Mouse (Mus musculus) adrenal gland, postnatal 4 days (tissue): ENCODE measurements around the gene Dmrtc2. TPM values are rescaled to one million over a fixed set of nuclear protein-coding genes. Genes with fewer than 3 reads are reported as not detected.
A peak's percentile ranks its signal among the peaks of the same experiment; 100 is the strongest.
"Not testable (repeated sequence)": the region's sequence is repeated elsewhere in the genome, so short reads cannot be mapped to it uniquely, and the experiment has no call there.

Experiments used
- DNase-seq, 2 experiments: peaks; one replicate each; pipeline ENCODE4 v3.0.0; 2021 to 2022; ENCODE audit warnings: low spot score in 2 of 2, mixed read lengths in 2 of 2
- total RNA-seq, 2 experiments: library from RNA; stranded (reverse); gene quantifications; 2 replicates each; pipeline ENCODE4 v1.2.3; 2021

Dmrtc2 gene
- total RNA-seq, 2 experiments from 2014 or later: 0.17 TPM; not detected in 1

DNA sequence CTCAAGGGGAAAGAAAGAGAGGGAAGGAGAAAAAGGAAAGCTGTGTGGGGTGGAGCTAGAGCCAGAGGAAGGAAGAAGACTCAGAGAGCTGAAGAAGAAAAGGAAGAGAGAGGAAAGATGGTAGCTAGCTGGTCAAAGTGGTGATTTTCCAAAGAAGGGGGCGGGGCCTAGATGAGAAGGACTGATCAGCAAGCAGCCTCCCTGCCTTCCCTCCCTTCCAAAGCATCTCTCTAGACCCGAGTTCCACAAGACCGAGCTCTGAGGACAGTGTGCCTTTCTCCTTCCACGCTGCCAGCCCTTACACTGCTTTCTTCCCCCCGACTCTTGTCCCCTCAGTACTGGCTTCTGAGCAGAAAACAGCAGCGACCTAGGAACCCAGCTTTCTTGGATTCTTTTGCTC is 5.7 kb upstream of the Dmrtc2 start:
- DNase-seq: no peak

- DNase-seq: no peak
Measured at GRCm38 (mm10) chr7:24869080-24869479, 777 bp upstream of the Dmrtc2 start.

GRCm38 (mm10) chr7:24877588-24877987 is 7.7 kb downstream of the Dmrtc2 start:
- no peak for DNase-seq

GRCm38 (mm10) chr7:24879620-24880019 is 9.8 kb downstream of the Dmrtc2 start:
- no peak for DNase-seq

GRCm38 (mm10) chr7:24882416-24883199 is 12.8 kb downstream of the Dmrtc2 start:
- no peak for DNase-seq

- peak; percentile 95 to 96 for DNase-seq
Measured at GRCm38 (mm10) chr7:24883896-24884692, 14.2 kb downstream of the Dmrtc2 start, which contains the start of gene Rps19. TSS of gene Rps19 (plus strand) at chr7:24884371.

- no peak for DNase-seq
Measured at GRCm38 (mm10) chr7:24884693-24885291, 14.9 kb downstream of the Dmrtc2 start.

GRCm38 (mm10) chr7:24885468-24886307 is 15.8 kb downstream of the Dmrtc2 start:
- DNase-seq: no peak

GRCm38 (mm10) chr7:24886308-24886633 is 16.4 kb downstream of the Dmrtc2 start:
- DNase-seq: no peak

GRCm38 (mm10) chr7:24887096-24887495 is 17.2 kb downstream of the Dmrtc2 start:
- DNase-seq: no peak

GRCm38 (mm10) chr7:24889431-24890220 is 19.8 kb downstream of the Dmrtc2 start:
- DNase-seq: no peak

- DNase-seq: peak in 1 of 2 experiments; percentile 53
Measured at GRCm38 (mm10) chr7:24890281-24891216, 20.7 kb downstream of the Dmrtc2 start.

DNA sequence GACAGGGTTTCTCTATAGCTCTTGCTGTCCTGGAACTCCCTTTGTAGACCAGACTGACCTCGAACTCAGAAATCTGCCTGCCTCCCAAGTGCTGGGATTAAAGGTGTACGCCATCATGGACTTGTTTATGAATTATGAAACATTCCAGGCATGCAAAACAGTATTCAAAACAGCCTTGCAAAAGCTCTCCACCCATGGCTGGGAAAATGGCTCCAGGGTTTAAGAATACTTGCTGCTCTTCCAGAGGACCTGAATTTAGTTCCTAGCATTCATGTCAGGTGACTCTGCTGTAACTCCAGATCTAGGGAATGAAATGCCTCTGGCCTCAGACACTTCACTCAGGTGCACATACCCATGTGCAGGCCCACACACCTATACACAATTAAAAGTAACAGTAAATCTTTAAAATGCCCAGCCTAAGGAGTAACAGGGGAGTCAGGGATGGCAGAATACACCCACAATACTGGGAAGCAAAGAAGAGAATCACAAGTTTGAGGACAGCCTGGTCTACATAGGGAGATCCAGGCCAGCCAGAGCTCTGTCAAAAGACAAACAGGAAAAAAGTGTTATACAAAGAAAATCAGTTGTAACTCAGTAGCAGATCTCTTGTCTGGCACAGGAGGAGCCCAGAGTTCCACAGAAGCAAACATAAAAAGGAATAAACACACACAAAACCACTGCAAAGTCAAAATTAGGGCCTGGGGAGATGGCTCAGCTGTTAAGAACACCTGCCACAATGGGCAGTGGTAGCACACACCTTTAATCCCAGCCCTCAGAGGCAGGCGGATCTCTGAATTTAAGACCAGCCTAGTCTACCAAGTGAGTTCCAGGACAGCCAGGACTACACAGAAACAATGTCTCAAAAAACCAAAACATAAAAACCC is 21.6 kb downstream of the Dmrtc2 start:
- no peak for DNase-seq

DNA sequence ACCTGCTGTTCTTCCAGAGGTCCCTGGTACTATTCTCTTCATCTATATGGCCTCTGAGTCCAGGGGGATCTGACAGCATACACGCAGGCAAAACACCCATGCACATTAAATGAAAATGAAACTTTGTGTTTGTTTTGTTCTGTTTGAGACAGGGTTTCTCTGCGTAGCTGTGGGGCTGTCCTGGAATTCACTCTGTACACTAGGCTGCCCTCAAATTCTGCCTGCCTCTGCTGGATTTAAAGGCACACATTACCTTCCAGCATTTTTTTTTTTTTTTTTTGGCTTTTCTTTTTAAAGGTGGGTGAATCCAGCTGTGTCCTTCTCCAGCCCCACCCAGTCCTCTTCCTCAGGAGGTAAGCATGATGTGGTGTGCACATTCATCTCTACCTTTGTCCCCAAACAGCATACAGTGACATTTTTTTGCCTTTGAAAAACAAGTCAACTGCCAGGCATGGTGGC is 22.3 kb downstream of the Dmrtc2 start:
- no peak for DNase-seq

DNA sequence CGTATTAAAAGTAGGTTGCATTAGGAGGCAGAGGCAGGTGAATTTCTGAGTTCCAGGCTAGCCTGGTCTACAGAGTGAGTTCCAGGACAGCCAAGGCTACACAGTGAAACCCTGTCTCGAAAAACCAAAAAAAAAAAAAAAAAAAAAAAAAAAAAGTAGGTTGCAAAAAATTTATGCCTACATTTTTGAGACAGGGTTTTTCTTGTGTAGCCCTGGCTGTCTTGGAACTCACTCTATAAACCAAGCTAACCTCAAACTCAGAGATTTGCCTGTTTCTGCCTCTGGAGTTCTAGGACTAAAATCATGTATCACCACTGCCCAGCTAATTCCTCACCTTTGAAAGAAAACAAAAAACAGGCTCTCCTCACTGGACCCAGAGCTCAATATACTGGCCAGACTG is 25.9 kb downstream of the Dmrtc2 start:
- DNase-seq: not testable (repeated sequence)

GRCm38 (mm10) chr7:24896269-24896668 is 26.4 kb downstream of the Dmrtc2 start:
- DNase-seq: no peak

DNA sequence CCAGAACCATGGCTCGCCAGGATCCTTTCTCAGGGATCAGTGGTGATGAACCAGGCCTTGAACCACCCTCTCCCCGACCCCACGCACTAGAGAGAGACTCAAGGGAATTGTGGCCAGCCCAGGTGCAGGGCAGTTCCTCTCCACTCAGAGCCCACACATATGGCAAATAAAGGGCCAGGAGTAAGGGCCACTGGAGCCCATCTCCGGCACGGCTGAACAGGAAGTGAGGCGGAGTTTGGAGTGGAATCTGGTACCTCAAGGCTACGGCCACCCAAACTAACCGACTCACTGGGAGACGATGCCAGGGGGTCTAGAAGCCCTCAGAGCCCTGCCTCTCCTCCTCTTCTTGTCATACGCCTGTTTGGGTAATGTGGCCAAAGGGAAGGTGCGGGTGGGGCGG is 27.4 kb downstream of the Dmrtc2 start, which contains the start of gene Cd79a:
Gene Cd79a (plus strand): TSS at position 158 of the 400 bp plus-strand sequence.
- no peak for DNase-seq

DNA sequence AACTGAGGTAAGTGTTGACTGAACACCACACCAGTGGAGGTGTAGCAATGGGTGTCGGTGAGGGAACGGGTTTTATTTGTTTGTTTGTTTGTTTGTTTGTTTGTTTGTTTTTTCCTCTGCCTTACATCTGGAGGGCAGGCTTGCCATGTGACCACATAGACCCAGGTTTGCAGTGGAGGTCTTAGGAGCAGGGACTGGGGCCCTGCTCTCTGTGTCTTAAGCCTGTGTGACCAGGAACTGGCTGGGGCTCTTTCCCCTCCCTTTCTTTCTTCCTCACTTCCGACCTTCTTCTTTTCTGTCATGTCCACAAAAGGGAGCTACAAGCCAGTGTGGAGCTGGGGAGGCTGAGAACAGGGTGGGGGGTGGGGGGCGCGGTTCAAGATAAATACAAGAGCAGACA is 28.1 kb downstream of the Dmrtc2 start:
- no peak for DNase-seq
